Mouse (Mus musculus) neural tube, embryonic 13.5 days (tissue): ENCODE measurements around the gene Acadvl. TPM values are rescaled to one million over a fixed set of nuclear protein-coding genes. Genes with fewer than 3 reads are reported as not detected.

Source experiments
- ATAC-seq: fragments of 200-750 bp; cut with Nextera tagmentation; 2 replicates; pipeline ENCODE4 v1.8.0; 2017; ENCODE audit warnings: low read depth, mild to moderate bottlenecking, moderate TSS enrichment, moderate library complexity
- H3K27ac ChIP-seq: fragments of 300-500 bp; sonication (generic); replicated peaks from 2 replicates; pipeline ENCODE4 v1.5.1; 2015; ENCODE audit warnings: moderate library complexity, mild to moderate bottlenecking, inconsistent platforms
- H3K27me3 ChIP-seq: fragments of 300-500 bp; sonication (generic); 2 replicates; pipeline ENCODE4 v1.6.1; 2015; ENCODE audit warnings: mild to moderate bottlenecking, inconsistent platforms
- H3K36me3 ChIP-seq: fragments of 300-500 bp; sonication (generic); 2 replicates; pipeline ENCODE4 v1.6.1; 2015; ENCODE audit warnings: mild to moderate bottlenecking, inconsistent platforms
- H3K4me1 ChIP-seq: fragments of 300-500 bp; sonication (generic); replicated peaks from 2 replicates; pipeline ENCODE4 v1.6.1; 2015; ENCODE audit warnings: inconsistent platforms
- H3K4me2 ChIP-seq: fragments of 300-500 bp; sonication (generic); 2 replicates; pipeline ENCODE4 v1.6.1; 2015; ENCODE audit warnings: inconsistent platforms, mild to moderate bottlenecking, moderate library complexity
- H3K4me3 ChIP-seq: fragments of 300-500 bp; sonication (generic); 2 replicates; pipeline ENCODE4 v1.5.1; 2015; ENCODE audit warnings: mild to moderate bottlenecking, inconsistent platforms
- H3K9ac ChIP-seq: fragments of 300-500 bp; sonication (generic); 2 replicates; pipeline ENCODE4 v1.6.1; 2015; ENCODE audit warnings: moderate library complexity, mild to moderate bottlenecking, inconsistent platforms
- H3K9me3 ChIP-seq: fragments of 300-500 bp; sonication (generic); 2 replicates; pipeline ENCODE4 v1.6.1; 2016; ENCODE audit warnings: inconsistent platforms
- WGBS: fragments of 180-500 bp; shearing (Covaris S2); methylation state at CpG from one replicate; pipeline ENCODE4 v1.1.7; 2015; 5-methylcytosine and 5-hydroxymethylcytosine counted together
- polyA plus RNA-seq: library from polyadenylated mRNA; unstranded; fragments of >200 nt; fragmentation: Nextera tagmentation; extraction: Ambion mirVana; gene quantifications from 2 replicates; pipeline ENCODE4 v1.2.1, GENCODE M21; 2015

Gene Acadvl
- polyA plus RNA-seq: 58.2 and 60.9 TPM in 2 replicates

DNA sequence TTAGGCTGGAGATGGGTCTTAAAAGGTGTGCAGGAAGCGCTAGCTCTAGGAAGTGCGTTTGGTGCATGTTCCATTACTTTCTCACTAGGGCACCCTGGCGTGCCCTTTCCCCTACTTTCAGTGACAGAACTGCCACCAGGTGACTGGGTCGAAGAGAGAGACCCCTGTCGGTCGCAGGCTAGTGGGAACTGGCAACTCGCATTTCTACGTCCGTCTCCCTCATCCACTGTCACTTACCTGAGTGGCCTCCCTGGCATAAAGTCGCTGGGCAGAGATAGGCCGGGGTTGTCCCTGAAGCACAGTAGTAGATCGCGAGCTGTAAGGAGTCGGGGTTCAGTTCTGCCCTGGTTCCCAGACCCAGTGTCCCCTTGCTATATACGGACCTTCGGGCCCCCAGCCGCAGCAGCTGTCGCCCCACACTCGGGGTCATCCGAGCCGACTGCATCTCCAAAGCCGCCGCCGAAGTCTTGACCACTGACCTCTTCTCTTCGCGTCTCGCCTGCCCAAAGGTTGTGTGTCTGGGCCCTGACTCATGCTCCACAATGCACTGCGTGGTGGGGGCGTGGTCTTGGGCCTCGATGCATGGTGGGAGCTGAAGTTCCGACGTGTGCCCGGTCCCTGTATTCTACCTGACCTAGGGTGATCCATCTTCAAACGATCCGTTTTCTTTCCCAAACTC is at the start of gene Acadvl:
Gene Acadvl, minus strand, starts transcription at position 532 of the 679 bp plus-strand sequence.
- under 1% methylated on average over 35 of the region's 35 CpGs for WGBS
- Histone ChIP-seq H3K4me2 (peak within 1 kb of the TSS; percentile 72), H3K27ac (peak within 1 kb of the TSS; percentile 78), H3K4me3 (peak within 1 kb of the TSS; percentile 65), H3K4me1 (peaks cover 41% of the 10 kb centered on the region), H3K9ac (peak within 1 kb of the TSS; percentile 84), H3K9me3 (no peaks in the 10 kb centered on the region), H3K36me3 (peaks cover 43% of the 10 kb centered on the region), H3K27me3 (no peaks in the 10 kb centered on the region)
- peak; percentile 70 for ATAC-seq

DNA sequence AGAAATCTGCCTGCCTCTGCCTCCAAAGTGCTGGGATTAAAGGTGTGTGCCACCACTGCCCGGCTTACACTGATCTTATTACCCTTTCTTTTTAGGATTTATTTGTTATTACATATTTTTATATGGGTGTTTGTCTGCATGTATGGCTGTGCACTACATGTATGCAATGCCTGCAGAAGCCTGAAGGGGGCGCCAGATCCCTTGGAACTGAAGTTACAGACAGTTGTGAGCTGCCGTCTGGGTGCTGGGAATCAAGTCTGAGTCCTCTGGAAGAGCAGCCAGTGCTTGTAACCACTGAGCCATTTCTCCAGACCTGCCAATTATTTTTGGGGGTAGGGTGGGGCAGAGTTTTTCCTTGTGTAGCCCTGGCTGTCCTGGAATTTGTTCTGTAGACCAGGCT is 47.8 kb upstream of the Acadvl start:
- no peak overlapping the region for H3K9ac ChIP-seq
- 66% methylated on average over 3 of the region's 3 CpGs for WGBS

DNA sequence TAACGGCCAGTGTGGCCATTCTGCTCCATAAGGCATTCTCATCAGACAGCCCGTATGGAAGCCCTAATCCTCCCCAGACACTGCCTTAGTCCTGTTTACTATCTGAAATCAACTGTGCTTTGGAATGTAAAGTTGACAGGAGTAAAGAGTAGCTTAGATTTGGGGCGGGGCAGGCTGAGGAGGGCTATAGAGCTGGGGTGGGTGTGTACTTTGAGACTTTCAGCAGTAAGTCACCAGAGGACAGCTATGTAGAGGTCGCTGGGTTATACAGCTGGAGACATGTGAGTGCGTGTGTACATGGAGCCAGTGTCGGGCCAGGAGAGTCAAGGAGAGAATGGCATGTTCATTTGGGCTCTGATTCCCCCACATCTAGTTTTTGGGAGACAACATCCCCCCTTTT is 44.7 kb upstream of the Acadvl start:
- H3K4me3 ChIP-seq: no peak overlapping the region
- no peaks in the 10 kb centered on the region for H3K27me3 ChIP-seq
- H3K27ac ChIP-seq: no peak overlapping the region
- H3K4me2 ChIP-seq: no peak overlapping the region
- no peak for ATAC-seq
- WGBS: 74% methylated on average over 6 of the region's 6 CpGs
- no peaks in the 10 kb centered on the region for H3K36me3 ChIP-seq
- H3K9ac ChIP-seq: no peak overlapping the region
- H3K9me3 ChIP-seq: peaks cover 4% of the 10 kb centered on the region; the same call in 1 of the 2 replicates
- H3K4me1 ChIP-seq: peaks cover 3% of the 10 kb centered on the region; the same call in 1 of the 2 replicates

More for the DNA sequence above, 47.8 kb upstream of the Acadvl start:
- peaks cover 4% of the 10 kb centered on the region; the same call in 1 of the 2 replicates for H3K9me3 ChIP-seq
- H3K36me3 ChIP-seq: no peaks in the 10 kb centered on the region
- no peak overlapping the region for H3K4me2 ChIP-seq
- no peak overlapping the region for H3K27ac ChIP-seq
- peaks cover 3% of the 10 kb centered on the region; the same call in 1 of the 2 replicates for H3K4me1 ChIP-seq
- H3K27me3 ChIP-seq: no peaks in the 10 kb centered on the region
- ATAC-seq: no peak
- H3K4me3 ChIP-seq: no peak overlapping the region

DNA sequence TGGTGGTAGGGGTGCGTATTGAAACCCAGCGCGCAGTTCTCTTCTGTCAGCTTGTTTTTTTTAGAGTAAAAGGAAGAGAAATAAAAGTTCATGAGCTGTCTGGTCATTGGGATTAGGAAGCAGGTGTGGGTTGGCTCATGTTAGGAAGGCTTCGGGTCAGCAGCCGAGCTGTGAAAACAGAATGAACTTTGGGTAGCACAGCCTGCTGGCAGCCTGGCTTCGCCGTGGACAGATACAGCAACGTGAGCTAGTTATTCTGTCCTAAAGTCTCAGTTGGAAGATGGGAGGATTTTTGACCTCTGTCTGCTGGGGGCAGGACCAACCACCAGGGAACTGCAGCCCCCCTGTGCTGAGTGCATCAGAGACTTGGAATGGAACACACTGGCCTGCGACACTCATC is 42.6 kb upstream of the Acadvl start:
- Histone ChIP-seq H3K27ac (no peak overlapping the region), H3K9ac (no peak overlapping the region), H3K27me3 (0 out of 2 replicates have a peak, but pooled peaks cover 8% of the 10 kb centered on the region), H3K4me1 (peaks cover 3% of the 10 kb centered on the region; the same call in 1 of the 2 replicates), H3K9me3 (no peaks in the 10 kb centered on the region), H3K4me2 (no peak overlapping the region), H3K4me3 (no peak overlapping the region), H3K36me3 (no peaks in the 10 kb centered on the region)
- 79% methylated on average over 9 of the region's 9 CpGs for WGBS
- no peak for ATAC-seq

DNA sequence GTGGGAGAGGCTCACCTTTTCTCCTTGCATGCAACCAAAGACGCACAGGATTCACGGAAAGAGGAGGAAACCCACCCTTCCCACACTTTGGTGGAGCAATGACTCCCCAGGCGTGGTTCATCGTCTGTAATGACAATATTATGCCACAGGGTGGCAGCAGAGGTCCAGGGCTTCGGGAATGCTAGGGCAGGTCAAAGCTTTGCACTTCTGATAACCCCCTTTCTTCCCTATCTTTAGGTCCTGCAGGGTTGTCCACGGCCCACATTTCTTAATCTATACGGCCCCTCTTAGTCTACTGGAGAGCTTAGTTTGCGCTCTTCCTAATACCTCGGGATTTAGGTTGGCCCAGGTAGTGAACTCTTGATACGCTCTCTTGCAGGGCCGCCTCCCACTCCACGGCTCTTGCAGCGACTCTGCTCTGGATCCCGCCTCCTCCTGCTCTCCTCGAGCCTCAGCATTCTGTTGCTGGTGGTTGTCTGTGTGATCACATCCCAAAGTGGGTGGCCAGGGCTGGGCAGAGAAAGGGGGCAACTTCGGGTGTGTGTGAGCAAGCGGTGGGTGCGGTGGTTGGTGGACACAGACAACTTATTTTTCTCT is 40.5 kb upstream of the Acadvl start:
- peak overlapping the region; percentile 30 for H3K4me2 ChIP-seq
- H3K27me3 ChIP-seq: 0 out of 2 replicates have a peak, but pooled peaks cover 8% of the 10 kb centered on the region
- H3K9ac ChIP-seq: 0 out of 2 replicates have a peak overlapping the region, but pooled peaks have one; percentile 43
- 25% methylated on average over 18 of the region's 18 CpGs for WGBS
- H3K4me3 ChIP-seq: no peak overlapping the region
- H3K4me1 ChIP-seq: peaks cover 3% of the 10 kb centered on the region; the same call in 1 of the 2 replicates
- peak; percentile 63 for ATAC-seq
- no peaks in the 10 kb centered on the region for H3K9me3 ChIP-seq
- no peak overlapping the region for H3K27ac ChIP-seq
- no peaks in the 10 kb centered on the region for H3K36me3 ChIP-seq

DNA sequence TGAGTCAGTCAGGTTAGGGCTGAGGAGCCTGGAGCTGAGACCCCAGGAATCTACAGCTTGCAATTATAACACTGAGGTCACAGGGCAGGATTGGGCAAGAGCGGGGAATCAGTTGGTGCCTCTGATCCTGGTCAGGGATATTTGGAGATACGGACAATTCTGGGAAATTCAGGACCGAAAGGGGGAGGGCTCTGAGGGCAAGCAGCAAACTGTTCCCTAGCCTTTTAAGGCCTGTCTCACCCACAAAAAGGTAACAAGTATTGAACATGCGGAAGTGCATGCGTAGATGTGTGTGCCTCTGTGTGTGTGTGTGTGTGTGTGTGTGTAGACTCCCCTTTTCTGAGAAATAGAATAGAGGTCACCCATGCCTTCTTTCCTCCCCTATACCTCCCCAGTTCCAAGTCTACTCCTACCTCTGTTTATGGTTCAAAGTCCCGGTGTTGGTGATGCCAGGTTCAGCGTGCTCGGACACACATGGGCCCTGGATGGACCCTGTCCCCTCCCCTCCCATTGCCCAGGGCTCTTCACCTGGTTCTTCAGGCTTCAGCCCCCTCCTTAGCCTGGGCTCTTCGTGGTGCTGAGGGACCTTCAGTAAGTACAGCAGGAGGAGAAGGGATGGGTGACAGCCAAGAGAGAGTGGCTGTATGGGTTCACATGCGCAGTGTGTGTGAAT is 38.8 kb upstream of the Acadvl start, which contains the start of gene Asgr1:
Gene Asgr1, plus strand, starts transcription at position 188 of the 673 bp plus-strand sequence.
- H3K9me3 ChIP-seq: no peaks in the 10 kb centered on the region
- no peak for ATAC-seq
- WGBS: 81% methylated on average over 10 of the region's 10 CpGs

DNA sequence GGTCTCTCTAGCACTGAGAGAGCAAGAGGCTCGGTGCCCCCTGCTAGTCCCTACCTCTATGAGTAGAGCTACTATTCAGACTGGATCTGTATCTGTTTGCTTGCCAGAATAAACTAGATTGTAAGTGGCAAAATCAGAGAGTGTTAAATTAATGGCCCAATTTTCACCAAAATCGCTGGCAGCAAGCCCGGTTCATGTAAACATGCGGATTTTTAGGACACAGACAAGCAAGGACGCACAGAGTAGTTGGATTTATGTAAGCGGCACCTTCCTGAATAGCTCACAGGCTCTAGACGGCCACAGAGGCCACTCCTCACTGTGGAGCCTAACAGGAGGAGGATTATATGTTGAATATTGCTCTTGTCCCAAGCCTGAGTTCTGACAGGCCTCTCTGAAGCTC is 37.9 kb upstream of the Acadvl start:
- H3K4me1 ChIP-seq: peaks cover 3% of the 10 kb centered on the region; the same call in 1 of the 2 replicates
- H3K27ac ChIP-seq: no peak overlapping the region
- no peak for ATAC-seq
- H3K4me2 ChIP-seq: no peak overlapping the region
- 0 out of 2 replicates have a peak, but pooled peaks cover 8% of the 10 kb centered on the region for H3K27me3 ChIP-seq
- H3K36me3 ChIP-seq: no peaks in the 10 kb centered on the region
- WGBS: 74% methylated on average over 7 of the region's 7 CpGs
- H3K9me3 ChIP-seq: no peaks in the 10 kb centered on the region
- H3K4me3 ChIP-seq: no peak overlapping the region
- H3K9ac ChIP-seq: no peak overlapping the region

More for the DNA sequence above, 38.8 kb upstream of the Acadvl start, which contains the start of gene Asgr1:
- Histone ChIP-seq H3K36me3 (no peaks in the 10 kb centered on the region), H3K4me3 (no peak within 1 kb of the TSS), H3K4me2 (no peak within 1 kb of the TSS), H3K9ac (0 out of 2 replicates have a peak within 1 kb of the TSS, but pooled peaks have one; percentile 43), H3K4me1 (peaks cover 3% of the 10 kb centered on the region; the same call in 1 of the 2 replicates), H3K27ac (no peak within 1 kb of the TSS), H3K27me3 (0 out of 2 replicates have a peak, but pooled peaks cover 8% of the 10 kb centered on the region)

DNA sequence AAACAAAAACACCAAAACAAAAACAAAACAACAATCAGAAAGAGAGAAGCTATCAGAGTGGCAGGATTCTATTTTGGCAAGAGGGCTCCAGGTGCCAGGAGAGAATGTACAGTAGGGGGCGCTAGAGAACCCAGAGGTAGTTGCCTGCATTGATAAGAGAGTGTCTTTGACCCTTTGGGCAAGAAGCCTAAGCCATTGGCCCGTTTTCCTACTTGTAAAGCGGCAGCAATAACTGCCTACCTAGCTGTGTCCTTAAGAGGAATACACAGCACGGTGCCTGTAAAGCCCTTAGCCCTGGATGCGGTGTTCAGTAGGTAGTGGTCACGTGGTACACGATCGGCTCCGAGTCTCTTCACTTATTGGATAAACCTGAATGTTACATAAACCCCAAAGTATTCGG is 34.6 kb upstream of the Acadvl start:
- no peaks in the 10 kb centered on the region for H3K4me1 ChIP-seq
- H3K9me3 ChIP-seq: no peaks in the 10 kb centered on the region
- H3K36me3 ChIP-seq: peaks cover 11% of the 10 kb centered on the region
- H3K4me3 ChIP-seq: no peak overlapping the region
- 0 out of 2 replicates have a peak, but pooled peaks cover 8% of the 10 kb centered on the region for H3K27me3 ChIP-seq
- no peak overlapping the region for H3K4me2 ChIP-seq
- H3K9ac ChIP-seq: no peak overlapping the region
- WGBS: 56% methylated on average over 10 of the region's 10 CpGs
- no peak overlapping the region for H3K27ac ChIP-seq
- ATAC-seq: no peak

DNA sequence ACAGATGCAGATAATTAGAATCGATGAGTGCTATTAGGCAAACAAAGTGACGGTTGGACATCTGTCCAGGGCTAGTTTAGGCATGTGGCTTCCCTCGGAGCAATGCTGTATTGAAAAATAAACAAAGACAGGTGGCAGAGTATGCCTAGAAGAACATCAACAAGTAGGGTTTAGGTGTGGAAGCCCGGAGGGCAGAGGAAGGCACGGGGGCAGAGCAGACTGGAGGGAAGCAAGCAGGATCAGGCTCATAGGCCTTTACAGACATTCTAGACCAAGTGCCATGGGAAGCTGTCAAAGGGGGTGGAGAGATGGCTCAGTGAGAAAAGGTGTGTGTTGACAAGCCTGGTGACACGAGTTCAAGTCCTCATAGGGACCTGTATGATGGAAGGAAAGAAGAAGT is 34.2 kb upstream of the Acadvl start:
- Histone ChIP-seq H3K4me1 (no peaks in the 10 kb centered on the region), H3K36me3 (peaks cover 15% of the 10 kb centered on the region), H3K27ac (no peak overlapping the region), H3K4me2 (no peak overlapping the region), H3K4me3 (no peak overlapping the region), H3K9me3 (no peaks in the 10 kb centered on the region), H3K9ac (no peak overlapping the region), H3K27me3 (0 out of 2 replicates have a peak, but pooled peaks cover 3% of the 10 kb centered on the region)
- no peak for ATAC-seq
- 71% methylated on average over 6 of the region's 6 CpGs for WGBS

DNA sequence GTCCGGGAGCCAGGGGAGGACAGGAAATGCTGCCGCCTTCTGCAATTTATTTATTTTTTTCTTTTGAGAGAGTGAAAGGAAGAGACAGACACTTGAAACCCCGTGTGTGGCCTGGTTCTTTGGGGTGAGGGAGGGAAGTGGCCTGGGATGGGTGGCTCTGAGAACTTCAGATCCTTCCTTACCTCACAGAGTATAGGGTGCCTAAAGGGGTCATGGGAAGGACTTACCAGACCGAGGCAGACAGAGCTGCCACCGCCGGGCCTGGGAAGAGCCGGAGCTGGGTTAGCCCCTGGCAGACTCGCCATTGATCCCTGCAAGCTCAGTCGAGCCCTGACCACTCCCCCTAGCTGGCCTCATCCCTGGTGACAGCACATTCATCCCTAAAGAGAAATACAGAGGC is 30.2 kb upstream of the Acadvl start:
- Histone ChIP-seq H3K9me3 (no peaks in the 10 kb centered on the region), H3K27me3 (no peaks in the 10 kb centered on the region), H3K9ac (no peak overlapping the region), H3K36me3 (peaks cover 53% of the 10 kb centered on the region), H3K27ac (0 out of 2 replicates have a peak overlapping the region, but pooled peaks have one; percentile 18), H3K4me3 (no peak overlapping the region), H3K4me2 (no peak overlapping the region), H3K4me1 (no peaks in the 10 kb centered on the region)
- WGBS: 30% methylated on average over 9 of the region's 9 CpGs
- ATAC-seq: no peak

DNA sequence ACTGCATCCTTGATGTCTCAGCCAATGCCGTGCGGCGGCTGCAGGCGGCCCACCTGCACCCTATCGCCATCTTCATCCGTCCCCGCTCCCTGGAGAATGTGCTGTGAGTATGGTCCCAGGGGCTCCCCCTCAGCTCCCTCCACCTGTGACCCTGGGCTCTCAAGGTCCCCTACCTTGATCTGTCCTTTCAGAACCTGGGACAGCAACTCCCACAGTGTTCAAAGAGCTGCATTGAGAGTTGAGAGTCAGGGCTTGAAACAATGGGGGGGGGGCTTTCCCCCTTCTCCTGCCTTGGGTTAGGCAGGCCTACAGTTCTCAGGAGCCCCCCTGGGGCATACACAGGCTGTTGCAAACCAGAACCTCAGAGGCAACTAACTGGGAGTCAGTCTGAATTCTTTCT is 28.5 kb upstream of the Acadvl start:
- WGBS: 75% methylated on average over 7 of the region's 7 CpGs
- no peak overlapping the region for H3K4me2 ChIP-seq

More for the DNA sequence above, 28.5 kb upstream of the Acadvl start:
- Histone ChIP-seq H3K9ac (no peak overlapping the region), H3K27ac (0 out of 2 replicates have a peak overlapping the region, but pooled peaks have one; percentile 1), H3K27me3 (no peaks in the 10 kb centered on the region), H3K36me3 (peaks cover 68% of the 10 kb centered on the region), H3K9me3 (no peaks in the 10 kb centered on the region), H3K4me3 (no peak overlapping the region), H3K4me1 (no peaks in the 10 kb centered on the region)
- no peak for ATAC-seq
